Mouse (Mus musculus): ENCODE measurements around the gene Crtac1.

DNA sequence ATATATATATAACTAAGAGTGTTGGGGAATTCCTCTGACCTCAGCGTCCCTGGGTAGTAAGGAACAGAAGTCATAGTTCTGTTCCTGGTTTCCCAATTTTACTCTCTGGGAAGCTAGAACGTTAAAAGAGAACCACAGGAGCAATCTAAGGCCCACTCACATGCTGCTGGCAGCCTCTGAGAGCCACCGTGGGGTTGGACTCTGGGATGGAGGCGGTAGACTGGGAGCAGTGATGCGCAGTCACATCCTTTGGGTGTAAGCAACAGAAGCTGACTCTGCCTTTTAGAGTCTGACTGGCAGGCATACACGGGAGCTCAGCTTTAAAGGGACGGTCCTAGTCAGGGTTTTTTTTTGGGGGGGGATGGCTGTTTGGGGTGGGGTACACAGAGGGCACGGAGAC lies 39.5 kb downstream of the Crtac1 start:
- TF ChIP-seq EP300 (IDR thresholded peaks at IDR 0.05; ENCODE audit: low read depth) (no peak), CTCF (IDR thresholded peaks at IDR 0.05; ENCODE audit: low read depth) (no peak)
